Mouse (Mus musculus): ENCODE results near the gene Lsamp. TPM values are rescaled to one million over a fixed set of nuclear protein-coding genes. Genes with fewer than 3 reads are reported as not detected.

Gene Lsamp
- total RNA-seq, 2 experiments from 2014 or later: not detected

- no peak for ATAC-seq (ENCODE audit: poor library complexity, severe bottlenecking)
Measured at GRCm38 (mm10) chr16:41124361-41124760, 1140.2 kb downstream of the Lsamp start.

DNA sequence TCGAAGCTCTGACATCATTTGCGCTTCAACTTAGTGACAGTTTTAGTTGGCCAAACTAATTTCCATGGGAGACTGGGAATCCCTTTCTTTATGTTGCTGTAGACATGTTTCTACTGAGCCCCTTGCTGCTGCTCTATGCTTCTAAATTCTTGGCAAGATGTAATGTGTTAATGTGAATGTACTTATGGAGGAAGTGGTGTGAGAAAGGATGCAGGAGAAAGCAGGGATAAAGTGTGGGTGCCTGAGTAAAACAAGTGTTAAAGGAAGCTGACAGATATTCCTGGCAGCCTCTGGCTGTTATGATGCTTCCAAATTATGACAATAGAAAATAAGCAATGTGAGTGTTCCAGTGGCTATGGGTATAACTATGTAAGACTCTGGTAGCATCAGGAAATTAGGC, 1140.9 kb downstream of the Lsamp start:
- ATAC-seq (ENCODE audit: poor library complexity, severe bottlenecking): no peak

DNA sequence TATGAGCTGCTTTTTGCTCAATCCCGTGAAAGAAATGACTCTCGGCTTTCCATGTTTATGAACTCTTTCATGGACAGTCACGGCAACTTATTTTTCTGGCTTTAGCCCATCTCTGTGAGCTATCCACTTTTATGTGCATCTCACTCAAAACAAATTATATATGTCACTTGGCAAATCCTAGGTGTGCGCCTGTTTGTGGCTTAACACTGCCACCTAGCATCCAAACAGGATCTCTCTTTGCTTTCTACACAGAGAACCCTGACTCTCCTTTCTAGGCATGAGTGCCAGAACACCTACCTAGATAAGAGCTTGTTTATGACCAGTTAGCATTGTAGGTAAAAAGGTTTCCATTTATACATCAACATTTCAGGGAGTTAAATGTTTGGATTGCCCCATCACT, 1146.9 kb downstream of the Lsamp start:
- ATAC-seq (ENCODE audit: poor library complexity, severe bottlenecking): no peak

GRCm38 (mm10) chr16:41172839-41173238, 1188.7 kb downstream of the Lsamp start:
- ATAC-seq (ENCODE audit: poor library complexity, severe bottlenecking): no peak

DNA sequence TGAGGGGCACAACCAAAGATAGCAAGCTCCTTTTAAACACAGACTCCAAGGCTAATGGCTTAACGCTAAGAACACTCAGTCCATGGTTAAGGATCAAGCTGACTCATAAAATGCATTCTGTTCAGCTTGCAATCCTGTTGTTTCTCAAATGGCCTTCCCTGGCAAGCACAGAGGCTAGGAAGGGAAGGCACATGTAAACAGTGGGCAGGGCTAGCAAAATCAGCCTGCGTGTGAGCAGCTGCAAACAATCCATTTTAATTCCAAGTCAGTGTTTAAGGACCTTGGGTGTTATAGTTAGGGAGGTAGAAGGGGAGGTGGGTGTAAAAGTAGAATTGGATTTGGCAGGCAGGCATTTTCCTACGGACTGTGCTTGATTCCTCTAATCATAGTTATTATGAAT, 1195.4 kb downstream of the Lsamp start:
- ATAC-seq (ENCODE audit: poor library complexity, severe bottlenecking): no peak

DNA sequence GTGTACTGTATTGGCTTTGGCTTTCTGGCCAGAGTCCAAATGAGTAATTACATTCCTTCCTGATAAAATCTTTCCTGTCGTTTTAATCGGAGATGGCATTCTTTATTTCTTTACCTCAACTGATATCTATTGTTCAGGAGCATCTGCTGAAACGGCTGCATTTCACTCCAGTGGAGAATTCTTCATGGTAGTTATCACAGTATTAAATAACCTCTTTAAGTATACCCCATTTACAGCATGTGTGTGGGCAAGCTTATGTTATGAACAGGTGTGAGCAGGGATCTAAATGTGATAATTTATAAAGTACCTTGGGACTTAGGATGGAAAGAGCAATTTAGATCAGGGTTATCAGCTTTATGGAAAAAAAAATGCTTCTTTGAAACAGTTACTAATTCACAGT, 1196.7 kb downstream of the Lsamp start:
- no peak for ATAC-seq (ENCODE audit: poor library complexity, severe bottlenecking)

DNA sequence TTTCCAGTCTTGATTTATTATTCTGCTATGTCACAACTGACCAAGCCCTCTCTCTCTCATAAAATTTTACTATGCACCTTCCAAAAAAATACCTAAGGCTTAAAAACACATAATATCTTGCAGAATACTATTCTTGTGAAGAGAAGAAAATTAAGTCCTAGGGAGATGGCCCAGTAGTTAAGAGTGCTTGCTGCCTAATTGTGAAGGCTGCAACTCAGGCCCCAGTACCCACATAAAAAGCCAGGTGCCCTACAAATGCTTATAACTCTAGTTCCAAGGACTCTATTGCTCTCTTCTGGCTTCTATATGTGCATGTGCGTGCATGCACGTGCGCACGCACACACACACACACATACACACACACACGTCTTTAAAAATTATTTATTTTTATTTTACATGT, 1225.9 kb downstream of the Lsamp start:
- ATAC-seq (ENCODE audit: poor library complexity, severe bottlenecking): no peak

DNA sequence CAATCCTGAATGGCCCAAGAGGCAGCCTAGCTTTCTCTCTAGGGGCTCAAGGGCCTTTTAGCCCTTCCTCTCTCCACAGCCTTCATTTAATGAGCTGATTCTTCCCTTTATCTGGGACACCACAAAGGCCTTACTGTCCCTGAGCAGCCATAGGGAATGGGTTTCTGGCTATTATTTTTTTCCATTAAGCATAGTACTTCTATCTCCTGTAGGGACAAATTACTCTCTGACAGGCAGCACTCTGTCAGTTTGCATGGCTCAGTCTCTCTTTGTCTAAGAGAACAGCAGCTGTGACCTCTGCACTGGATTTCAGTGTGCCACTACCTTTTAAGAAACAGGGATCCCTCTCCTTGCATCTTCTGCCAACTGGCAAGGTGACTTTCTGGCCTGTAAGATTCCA, 1251.7 kb downstream of the Lsamp start:
- no peak for ATAC-seq (ENCODE audit: poor library complexity, severe bottlenecking)

DNA sequence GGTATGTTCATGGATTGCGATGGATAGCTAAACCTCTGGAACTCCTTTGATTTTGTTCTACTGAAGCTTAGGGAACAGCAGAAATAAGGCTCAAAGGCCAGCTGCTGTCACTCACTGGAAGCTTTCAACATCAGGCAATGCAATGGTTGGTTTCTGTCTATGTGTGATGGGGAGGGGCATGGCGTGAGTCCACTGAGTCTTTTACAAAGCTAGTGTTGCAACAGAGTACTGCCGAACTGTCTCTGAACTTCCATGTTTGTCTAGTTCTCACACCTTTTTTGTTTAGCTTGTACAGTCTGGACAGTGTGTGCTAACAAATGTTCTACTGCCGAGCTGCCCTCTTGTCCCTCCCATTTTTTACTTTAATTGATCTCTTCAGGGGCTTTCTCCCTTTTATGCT, 1258.7 kb downstream of the Lsamp start:
- ATAC-seq (ENCODE audit: poor library complexity, severe bottlenecking): no peak

DNA sequence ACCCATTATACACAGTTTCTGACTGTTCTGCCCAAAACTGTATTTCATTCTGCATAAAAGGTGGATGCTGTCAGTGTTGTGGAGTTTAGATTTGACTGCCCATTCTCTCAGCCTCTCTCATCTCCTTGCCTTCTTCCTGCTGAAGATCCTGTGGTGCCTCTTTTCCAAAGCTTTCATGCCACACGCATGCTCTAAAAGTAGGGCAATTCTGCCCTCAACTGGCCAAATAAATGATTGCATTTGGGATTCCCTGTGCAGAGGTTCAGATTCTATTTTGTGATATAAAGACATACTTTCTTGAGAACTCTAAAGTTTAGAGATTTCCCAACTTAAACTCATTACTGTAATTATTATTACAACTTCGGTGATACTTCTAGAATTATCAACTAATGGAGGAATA, 1260.5 kb downstream of the Lsamp start:
- no peak for ATAC-seq (ENCODE audit: poor library complexity, severe bottlenecking)

DNA sequence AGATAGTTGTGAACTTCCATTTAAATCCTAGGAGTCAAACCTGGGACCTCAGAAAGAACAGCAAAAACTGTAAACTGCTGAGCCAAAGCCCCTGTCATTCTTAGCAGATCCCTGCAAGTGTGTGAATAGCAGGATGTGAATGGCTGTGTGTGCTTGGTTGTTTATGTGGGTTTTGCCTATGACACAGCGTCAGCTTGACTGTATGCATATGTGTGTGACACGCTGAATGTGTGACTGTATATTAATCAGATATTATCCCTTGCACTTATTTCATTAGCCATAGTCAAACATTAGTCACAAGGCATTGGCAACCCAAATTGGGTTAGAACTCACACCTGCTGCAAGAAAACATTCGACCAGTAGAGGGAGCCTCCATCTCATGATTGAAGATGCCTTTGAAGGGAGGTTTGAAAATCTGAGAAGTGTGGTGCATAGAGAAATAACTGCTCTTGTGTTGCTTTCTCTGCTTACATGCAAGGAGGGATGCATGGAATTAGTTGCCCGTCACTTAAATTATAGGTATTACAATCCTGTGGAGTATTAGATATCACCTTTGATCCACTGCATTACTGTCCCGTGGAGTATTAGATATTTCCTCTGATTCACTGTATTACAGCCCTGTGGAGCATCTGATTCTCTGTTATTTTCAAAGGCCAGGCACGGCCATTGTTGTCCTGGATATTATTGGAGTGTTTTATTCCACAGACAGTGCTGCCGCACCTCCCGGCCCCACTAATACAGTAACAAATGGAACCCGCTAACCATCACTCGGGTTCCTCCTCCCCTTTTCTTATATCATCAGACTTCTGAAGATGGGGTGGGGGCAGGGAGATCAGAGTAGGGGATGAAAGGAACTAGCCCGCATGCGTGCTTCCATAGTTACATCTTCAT, 1274.2 kb downstream of the Lsamp start:
- no peak for ATAC-seq (ENCODE audit: poor library complexity, severe bottlenecking)

DNA sequence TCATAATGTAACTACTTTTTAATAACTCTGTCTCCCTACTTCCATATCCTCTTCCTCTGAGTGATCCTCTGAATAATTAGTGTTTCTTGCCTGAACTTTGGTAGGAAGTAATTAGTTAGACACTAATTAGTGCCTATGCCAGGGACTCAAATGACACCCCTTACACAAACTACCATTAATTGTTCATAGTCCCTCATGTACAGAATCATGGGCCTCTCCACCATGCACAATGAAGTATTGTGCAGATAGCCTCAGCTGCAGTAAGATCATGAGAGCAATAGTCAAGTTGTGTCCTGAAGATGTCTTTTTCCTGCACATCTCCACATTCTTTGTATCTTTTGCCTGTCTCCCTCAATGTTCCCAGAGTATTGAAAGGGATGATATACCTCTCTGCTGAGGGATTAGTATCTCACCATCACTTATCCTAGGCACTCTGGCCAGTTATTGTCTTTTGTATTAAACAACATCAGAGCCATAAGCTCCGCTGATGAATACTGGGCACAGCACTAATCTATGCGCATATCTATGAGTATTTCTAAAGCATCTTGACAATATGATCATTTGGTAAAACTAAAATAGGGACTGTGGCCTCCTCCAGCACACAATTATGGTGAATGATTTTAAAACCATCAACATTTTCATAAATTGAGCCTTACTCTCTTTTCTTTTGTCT, 1292.0 kb downstream of the Lsamp start:
- ATAC-seq (ENCODE audit: poor library complexity, severe bottlenecking): no peak

DNA sequence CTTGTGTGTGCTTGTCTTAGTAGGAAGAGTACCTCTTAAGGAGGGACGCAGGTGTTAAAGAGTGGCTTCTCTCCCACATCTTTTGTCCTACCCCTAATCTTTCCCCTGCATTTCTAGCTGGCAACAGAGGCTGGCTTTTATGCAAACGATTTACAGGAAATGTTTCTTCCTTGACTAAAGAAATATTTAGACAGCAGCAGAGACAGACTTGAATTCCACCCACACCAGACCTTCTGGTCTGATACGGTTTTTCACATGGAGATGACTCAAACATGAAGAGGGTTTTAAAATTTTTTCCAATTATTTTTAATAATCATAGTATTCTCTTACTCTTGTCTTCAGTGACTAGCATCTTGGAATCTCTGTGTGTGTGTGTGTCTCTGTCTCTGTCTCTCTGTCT, 1333.8 kb downstream of the Lsamp start:
- ATAC-seq (ENCODE audit: poor library complexity, severe bottlenecking): no peak

DNA sequence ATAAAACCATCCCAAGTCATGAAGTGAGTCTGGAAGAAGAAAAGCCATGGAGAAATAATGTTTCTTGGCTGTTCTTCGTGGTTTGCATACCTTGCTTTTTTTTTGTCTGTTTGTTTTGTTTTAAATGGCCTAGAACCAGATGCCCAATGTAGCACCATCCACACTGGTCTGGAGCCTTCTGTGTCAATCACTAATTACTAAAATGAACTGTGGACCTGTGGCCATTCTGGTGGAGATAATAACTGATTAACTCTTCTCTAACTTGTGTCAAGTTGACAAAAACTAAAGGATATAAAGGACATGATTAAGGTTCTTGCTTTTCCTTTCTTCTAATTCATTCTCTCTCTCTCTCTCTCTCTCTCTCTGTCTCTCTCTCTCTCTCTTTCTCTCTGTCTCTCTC, 1359.3 kb downstream of the Lsamp start:
- ATAC-seq (ENCODE audit: poor library complexity, severe bottlenecking): no peak

DNA sequence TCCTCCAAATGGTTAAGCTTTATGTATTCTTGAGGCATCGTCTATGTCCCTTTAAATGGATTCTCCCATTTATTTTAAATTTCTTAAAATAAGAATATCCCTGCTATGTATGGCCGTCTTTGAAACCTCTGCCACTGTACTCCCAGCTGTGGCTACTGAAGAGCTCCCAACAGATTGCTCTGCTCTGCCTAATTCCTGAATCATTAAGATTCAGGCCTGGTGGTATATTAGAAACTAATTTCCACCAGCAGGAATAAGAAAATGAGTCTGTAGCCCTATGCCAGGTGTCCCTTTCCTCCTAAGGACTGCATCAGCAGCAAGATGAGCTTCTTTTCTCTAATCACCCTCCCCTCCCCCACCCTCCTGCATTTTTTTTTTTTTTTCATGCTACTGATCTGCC, 1381.0 kb downstream of the Lsamp start:
- ATAC-seq (ENCODE audit: poor library complexity, severe bottlenecking): no peak

DNA sequence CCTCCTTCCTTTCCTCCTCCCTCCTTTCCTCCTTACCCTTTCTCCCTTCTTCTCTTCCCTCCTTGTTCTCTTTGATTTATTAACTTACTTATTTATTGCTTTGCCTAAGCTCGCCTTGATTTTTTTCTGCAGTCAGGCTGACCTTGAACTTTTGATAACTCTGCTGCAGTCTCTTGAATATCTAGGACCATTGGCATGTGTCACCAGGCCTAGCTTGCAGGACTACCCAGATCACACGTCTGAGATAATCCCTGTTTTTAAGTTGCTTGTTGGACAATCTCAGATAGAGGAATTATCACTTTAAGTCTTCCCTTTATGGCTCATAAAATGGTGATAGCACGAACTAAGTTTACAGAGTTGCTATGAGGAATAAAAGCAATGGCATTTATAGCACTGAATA, 1399.5 kb downstream of the Lsamp start:
- ATAC-seq (ENCODE audit: poor library complexity, severe bottlenecking): no peak

GRCm38 (mm10) chr16:41384288-41384687, 1400.1 kb downstream of the Lsamp start:
- no peak for ATAC-seq (ENCODE audit: poor library complexity, severe bottlenecking)

- no peak for ATAC-seq (ENCODE audit: poor library complexity, severe bottlenecking)
Measured at GRCm38 (mm10) chr16:41408850-41409249, 1424.7 kb downstream of the Lsamp start.

- no peak for ATAC-seq (ENCODE audit: poor library complexity, severe bottlenecking)
Measured at GRCm38 (mm10) chr16:41410671-41411070, 1426.5 kb downstream of the Lsamp start.

- ATAC-seq (ENCODE audit: poor library complexity, severe bottlenecking): no peak
Measured at GRCm38 (mm10) chr16:41417363-41417762, 1433.2 kb downstream of the Lsamp start.

GRCm38 (mm10) chr16:41467391-41467790, 1483.2 kb downstream of the Lsamp start:
- no peak for ATAC-seq (ENCODE audit: poor library complexity, severe bottlenecking)

DNA sequence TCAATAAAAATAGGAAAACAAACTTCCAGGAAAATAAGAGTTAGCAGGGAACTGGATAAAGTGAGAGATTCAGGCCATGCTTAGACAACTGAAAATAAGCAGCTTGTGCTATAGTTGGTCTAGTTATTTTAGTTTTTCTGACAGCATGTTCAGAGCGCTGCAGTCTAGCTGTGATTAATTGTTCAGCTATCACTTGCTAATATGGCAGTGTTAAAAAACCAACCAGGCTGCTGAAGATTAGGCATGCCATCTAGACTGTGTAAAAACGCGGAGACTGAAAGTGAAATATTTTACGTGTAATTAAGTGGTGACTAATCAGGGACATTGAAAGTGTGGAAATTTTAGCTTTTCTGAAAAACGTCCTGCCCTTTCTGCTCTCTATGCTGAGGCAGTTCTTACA, 1494.5 kb downstream of the Lsamp start:
- no peak for ATAC-seq (ENCODE audit: poor library complexity, severe bottlenecking)

Data from megakaryocyte, adult 5-6 weeks (primary cell).